Mouse (Mus musculus) E14TG2a.4 (cell line): ENCODE data around the gene Stat6.

ENCODE experiments used
- CTCF ChIP-seq: conservative IDR thresholded peaks from 2 replicates; pipeline ENCODE4 v1.5.1; 2014; ENCODE audit warnings: low read length
- NANOG ChIP-seq: IDR thresholded peaks from 2 replicates; pipeline ENCODE4 v1.6.1; 2014; ENCODE audit warnings: borderline replicate concordance, low read length, mixed read lengths
- POU5F1 ChIP-seq: IDR thresholded peaks from 2 replicates; pipeline ENCODE4 v1.6.1; 2014; ENCODE audit warnings: low read length, borderline replicate concordance

DNA sequence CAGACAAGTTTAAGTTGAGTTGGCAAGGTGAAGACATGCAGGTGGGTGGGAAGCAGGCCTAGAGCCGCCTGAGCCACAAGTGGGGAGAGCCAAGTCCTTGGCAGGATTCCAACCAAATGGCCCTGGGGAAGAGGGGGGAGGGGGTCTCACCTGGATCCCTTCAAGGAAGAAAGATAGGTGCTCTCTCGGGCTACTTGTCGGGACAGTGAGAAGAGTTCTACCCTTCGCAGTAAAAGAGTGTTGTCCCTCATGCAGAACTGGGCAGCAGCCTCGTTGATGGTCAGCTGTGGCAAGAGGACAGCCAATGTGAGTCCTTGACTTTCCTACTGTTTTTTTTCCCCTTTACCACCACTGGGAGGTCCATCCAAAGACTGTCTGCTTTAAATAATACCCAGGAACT, 20.8 kb downstream of the Stat6 start:
- TF ChIP-seq CTCF: no peak
- TF ChIP-seq NANOG: no peak
- TF ChIP-seq POU5F1: no peak
